Mouse (Mus musculus): ENCODE measurements at regions not wholly inside any gene's neighbourhood (a gene's known extent, or its start where the extent isn't known, plus 50 kb on each side); places are given as distances from the start of the nearest gene placed in this dataset.

DNA sequence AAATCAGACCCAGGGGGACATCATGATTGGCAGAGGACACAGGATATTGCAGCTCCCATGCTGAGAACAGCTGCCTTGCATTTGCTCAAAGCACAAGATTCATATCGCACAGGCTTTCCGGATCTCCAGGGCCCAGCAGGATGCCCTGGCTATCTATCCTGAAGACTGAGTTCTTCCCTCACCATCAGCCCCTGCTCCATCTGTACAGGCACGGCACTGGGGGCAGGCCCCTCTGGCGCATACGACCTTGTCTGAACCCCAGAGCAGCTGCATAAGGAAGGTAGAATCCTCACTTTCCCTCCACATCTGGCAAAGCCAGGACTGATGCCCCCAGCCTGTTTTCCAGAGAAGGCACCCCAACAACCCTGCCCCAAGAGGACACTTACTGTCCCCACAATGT, 266.8 kb downstream of the Tns1 start:
- H3K36me3 ChIP-seq (ENCODE audit: control insufficient read depth, insufficient read depth, low read length) = no peaks in the 10 kb centered on the region
- H3K9ac ChIP-seq (ENCODE audit: low read length) = no peak overlapping the region
- H3K4me3 ChIP-seq (ENCODE audit: low read depth, low read length) = no peak overlapping the region
- ATAC-seq (replicated peaks; ENCODE audit: low FRiP score) = no peak
- no peaks in the 10 kb centered on the region for H3K27me3 ChIP-seq (ENCODE audit: control insufficient read depth, insufficient read depth, low read length)
- H3K9me3 ChIP-seq (ENCODE audit: control insufficient read depth, low read length) = no peaks in the 10 kb centered on the region
- no peak for DNase-seq (ENCODE audit: low spot score)
- no peak overlapping the region for H3K4me2 ChIP-seq (ENCODE audit: low read depth, low read length, severe bottlenecking)
- H3K27ac ChIP-seq (ENCODE audit: low read depth, low read length) = no peak overlapping the region
- 80% methylated on average over 5 of the region's 5 CpGs for WGBS
- peaks cover 1% of the 10 kb centered on the region; the same call in 1 of the 2 replicates for H3K4me1 ChIP-seq (replicated peaks; ENCODE audit: control insufficient read depth, insufficient read depth, low read length)

DNA sequence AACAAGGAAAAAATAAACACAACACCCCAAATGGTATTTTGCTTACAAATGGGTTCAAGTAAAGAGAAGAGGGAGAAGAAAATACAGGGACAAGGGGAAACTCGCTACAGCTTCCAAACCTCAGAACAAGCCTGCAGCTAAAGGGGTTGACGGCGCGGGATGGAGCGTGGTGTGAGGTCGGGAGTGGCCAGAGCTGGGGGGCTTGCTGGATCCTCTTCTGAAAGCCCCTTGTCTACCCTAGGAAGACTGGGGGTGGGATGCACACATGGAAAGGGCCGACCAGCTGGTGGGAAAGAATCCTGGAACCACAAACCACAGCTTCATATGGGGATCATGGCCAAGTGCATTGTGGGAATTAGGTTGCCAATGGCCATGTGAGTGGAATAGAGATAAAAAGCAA, 267.4 kb downstream of the Tns1 start:
- H3K36me3 ChIP-seq (ENCODE audit: control insufficient read depth, insufficient read depth, low read length) = no peaks in the 10 kb centered on the region
- no peaks in the 10 kb centered on the region for H3K27me3 ChIP-seq (ENCODE audit: control insufficient read depth, insufficient read depth, low read length)
- H3K9me3 ChIP-seq (ENCODE audit: control insufficient read depth, low read length) = no peaks in the 10 kb centered on the region
- no peak overlapping the region for H3K27ac ChIP-seq (ENCODE audit: low read depth, low read length)
- DNase-seq (ENCODE audit: low spot score) = no peak
- H3K4me1 ChIP-seq (replicated peaks; ENCODE audit: control insufficient read depth, insufficient read depth, low read length) = no peaks in the 10 kb centered on the region
- H3K4me3 ChIP-seq (ENCODE audit: low read depth, low read length) = no peak overlapping the region
- no peak overlapping the region for H3K9ac ChIP-seq (ENCODE audit: low read length)
- no peak overlapping the region for H3K4me2 ChIP-seq (ENCODE audit: low read depth, low read length, severe bottlenecking)
- no peak for ATAC-seq (replicated peaks; ENCODE audit: low FRiP score)
- 92% methylated on average over 7 of the region's 7 CpGs for WGBS

DNA sequence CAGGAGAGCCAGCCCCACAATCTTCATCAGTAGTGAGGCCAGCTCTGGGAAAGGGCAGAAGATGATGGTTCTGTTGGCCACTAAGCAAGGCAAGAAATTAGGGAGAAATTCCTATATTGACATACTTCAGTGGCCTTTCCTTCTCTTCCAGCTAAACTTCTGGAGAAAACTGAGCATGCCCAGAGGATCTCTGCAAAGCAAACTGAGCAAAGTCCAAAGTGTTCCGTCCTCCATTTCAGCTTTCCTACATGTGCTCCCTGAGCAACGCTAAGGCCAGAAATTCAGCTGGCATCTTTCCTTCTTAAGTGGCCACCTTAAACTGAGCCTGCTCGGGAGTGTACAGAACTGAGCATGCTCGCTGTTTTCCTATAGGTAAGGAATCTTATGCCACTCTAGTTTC, 268.9 kb downstream of the Tns1 start:
- 90% methylated on average over 4 of the region's 4 CpGs for WGBS
- DNase-seq (ENCODE audit: low spot score) = no peak
- no peak for ATAC-seq (replicated peaks; ENCODE audit: low FRiP score)
- no peaks in the 10 kb centered on the region for H3K4me1 ChIP-seq (replicated peaks; ENCODE audit: control insufficient read depth, insufficient read depth, low read length)
- H3K27ac ChIP-seq (ENCODE audit: low read depth, low read length) = no peak overlapping the region
- H3K4me2 ChIP-seq (ENCODE audit: low read depth, low read length, severe bottlenecking) = no peak overlapping the region
- no peak overlapping the region for H3K4me3 ChIP-seq (ENCODE audit: low read depth, low read length)
- H3K27me3 ChIP-seq (ENCODE audit: control insufficient read depth, insufficient read depth, low read length) = no peaks in the 10 kb centered on the region
- no peaks in the 10 kb centered on the region for H3K36me3 ChIP-seq (ENCODE audit: control insufficient read depth, insufficient read depth, low read length)
- no peaks in the 10 kb centered on the region for H3K9me3 ChIP-seq (ENCODE audit: control insufficient read depth, low read length)
- no peak overlapping the region for H3K9ac ChIP-seq (ENCODE audit: low read length)

DNA sequence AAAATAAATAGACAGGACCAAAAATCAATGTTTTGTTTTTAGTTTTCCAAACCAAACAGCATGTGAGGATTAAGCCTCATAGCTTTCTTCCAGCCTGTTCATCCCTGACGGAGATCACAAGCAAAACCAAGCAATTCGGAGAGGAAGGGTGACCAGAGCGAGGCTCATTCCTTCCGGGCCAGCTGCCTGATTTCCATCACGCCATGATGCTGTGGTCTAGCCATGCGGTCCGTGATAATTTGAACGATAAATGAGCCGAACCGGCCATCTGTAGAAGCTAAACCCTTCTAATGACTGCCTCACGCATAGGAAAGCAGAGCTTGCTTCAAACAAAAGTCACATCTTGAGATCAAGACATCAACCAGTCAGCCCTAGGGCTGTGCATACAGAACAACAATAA, 270.4 kb downstream of the Tns1 start:
- 81% methylated on average over 11 of the region's 11 CpGs for WGBS
- ATAC-seq (replicated peaks; ENCODE audit: low FRiP score) = no peak
- H3K4me3 ChIP-seq (ENCODE audit: low read depth, low read length) = no peak overlapping the region

DNA sequence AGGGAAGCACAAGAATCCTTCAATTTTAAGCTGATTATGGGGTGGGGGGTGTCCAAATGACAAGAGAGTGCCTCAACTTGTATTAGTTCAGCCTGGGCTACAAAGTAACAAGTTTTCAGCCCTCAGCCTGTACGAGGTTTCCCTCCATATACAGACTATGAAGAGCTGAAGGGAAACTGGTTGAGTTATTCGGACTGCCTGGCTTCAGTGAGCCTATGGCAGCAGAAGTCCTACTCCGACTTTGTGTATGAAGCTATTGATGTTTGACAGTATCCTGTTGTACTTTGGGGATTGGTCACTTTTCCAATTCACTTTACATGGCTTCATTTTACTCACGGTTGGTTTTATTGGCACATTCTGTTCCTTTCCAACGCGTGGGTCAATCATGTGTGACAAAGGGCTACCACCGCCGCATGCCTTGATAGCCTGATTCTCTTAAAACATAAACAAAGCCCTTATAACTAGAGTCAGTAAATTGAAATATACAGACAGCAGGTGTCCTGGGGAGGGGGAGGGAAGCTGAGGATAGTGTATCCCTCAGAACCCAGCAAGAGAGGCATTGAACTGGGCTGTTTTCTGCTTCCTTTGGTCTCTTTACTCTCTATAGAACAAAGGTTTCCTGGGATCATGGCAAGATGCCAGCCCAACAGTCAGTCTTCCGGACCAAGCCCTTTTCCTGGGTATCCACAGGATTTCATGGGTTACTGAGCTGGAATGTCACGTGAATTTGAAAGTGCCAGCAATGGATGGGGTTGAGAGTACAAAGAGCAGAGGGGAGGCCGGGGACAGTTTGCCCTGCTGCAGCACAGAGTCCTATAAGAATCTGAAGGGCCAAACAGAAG, 273.9 kb downstream of the Tns1 start:
- peak; percentile 72 for DNase-seq (ENCODE audit: low spot score)
- Histone ChIP-seq H3K36me3 (ENCODE audit: control insufficient read depth, insufficient read depth, low read length) (no peaks in the 10 kb centered on the region), H3K4me1 (replicated peaks; ENCODE audit: control insufficient read depth, insufficient read depth, low read length) (no peaks in the 10 kb centered on the region), H3K4me2 (ENCODE audit: low read depth, low read length, severe bottlenecking) (no peak overlapping the region), H3K9me3 (ENCODE audit: control insufficient read depth, low read length) (no peaks in the 10 kb centered on the region), H3K9ac (ENCODE audit: low read length) (no peak overlapping the region; the same call in 1 of the 2 replicates), H3K4me3 (ENCODE audit: low read depth, low read length) (no peak overlapping the region), H3K27me3 (ENCODE audit: control insufficient read depth, insufficient read depth, low read length) (no peaks in the 10 kb centered on the region), H3K27ac (ENCODE audit: low read depth, low read length) (peak overlapping the region; percentile 31; the same call in 1 of the 2 replicates)
- ATAC-seq (replicated peaks; ENCODE audit: low FRiP score) = peak; percentile 84
- 48% methylated on average over 11 of the region's 11 CpGs for WGBS

More for the DNA sequence above, 270.4 kb downstream of the Tns1 start:
- Histone ChIP-seq H3K9ac (ENCODE audit: low read length) (no peak overlapping the region), H3K27ac (ENCODE audit: low read depth, low read length) (no peak overlapping the region), H3K4me1 (replicated peaks; ENCODE audit: control insufficient read depth, insufficient read depth, low read length) (no peaks in the 10 kb centered on the region), H3K4me2 (ENCODE audit: low read depth, low read length, severe bottlenecking) (no peak overlapping the region), H3K9me3 (ENCODE audit: control insufficient read depth, low read length) (no peaks in the 10 kb centered on the region), H3K36me3 (ENCODE audit: control insufficient read depth, insufficient read depth, low read length) (no peaks in the 10 kb centered on the region), H3K27me3 (ENCODE audit: control insufficient read depth, insufficient read depth, low read length) (no peaks in the 10 kb centered on the region)
- DNase-seq (ENCODE audit: low spot score) = no peak

DNA sequence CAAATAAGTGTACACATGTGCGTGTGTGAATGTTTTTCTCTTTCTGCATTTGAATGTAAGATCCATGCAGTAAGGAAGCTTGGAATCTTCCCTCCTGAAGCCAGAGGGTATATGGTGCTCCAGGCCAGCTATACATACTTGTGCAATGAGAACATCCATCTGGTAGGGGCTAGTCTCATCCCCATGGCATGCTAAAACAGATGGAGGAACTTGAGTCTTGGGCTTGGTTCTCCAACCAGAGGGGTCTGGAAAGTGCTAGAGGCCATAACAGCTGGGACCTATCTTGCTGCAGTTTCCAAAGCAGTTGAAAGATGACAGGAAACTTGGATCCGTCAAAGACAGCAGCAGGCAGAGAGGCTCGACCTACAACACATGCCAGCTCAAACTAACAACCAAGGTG, 275.9 kb downstream of the Tns1 start:
- H3K9ac ChIP-seq (ENCODE audit: low read length) = no peak overlapping the region
- ATAC-seq (replicated peaks; ENCODE audit: low FRiP score) (no peak), DNase-seq (ENCODE audit: low spot score) (no peak)
- H3K4me1 ChIP-seq (replicated peaks; ENCODE audit: control insufficient read depth, insufficient read depth, low read length) = no peaks in the 10 kb centered on the region
- H3K27me3 ChIP-seq (ENCODE audit: control insufficient read depth, insufficient read depth, low read length) = no peaks in the 10 kb centered on the region
- no peak overlapping the region for H3K4me3 ChIP-seq (ENCODE audit: low read depth, low read length)
- H3K4me2 ChIP-seq (ENCODE audit: low read depth, low read length, severe bottlenecking) = no peak overlapping the region
- H3K36me3 ChIP-seq (ENCODE audit: control insufficient read depth, insufficient read depth, low read length) = no peaks in the 10 kb centered on the region
- H3K27ac ChIP-seq (ENCODE audit: low read depth, low read length) = no peak overlapping the region
- WGBS = 80% methylated on average over 3 of the region's 3 CpGs
- H3K9me3 ChIP-seq (ENCODE audit: control insufficient read depth, low read length) = no peaks in the 10 kb centered on the region

DNA sequence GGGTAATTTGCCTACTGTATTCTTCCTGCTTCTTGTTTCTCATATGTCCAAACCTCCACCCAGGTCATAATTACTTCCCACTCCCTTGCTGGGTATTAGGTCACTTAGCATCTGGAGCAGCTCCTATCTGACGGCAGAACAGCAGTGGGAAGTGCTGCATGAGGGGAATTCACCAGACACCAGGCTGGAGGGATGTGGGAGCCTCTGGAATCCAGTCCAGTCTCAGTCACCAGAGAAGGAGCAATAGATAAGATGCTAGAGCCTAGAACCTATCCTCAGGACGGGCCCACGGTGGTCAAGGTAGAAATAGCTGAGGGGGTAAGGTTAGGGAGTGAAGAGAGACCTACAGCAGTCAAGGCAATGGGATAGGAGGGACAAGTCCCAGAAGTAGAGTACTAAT, 277.1 kb downstream of the Tns1 start:
- Histone ChIP-seq H3K9ac (ENCODE audit: low read length) (no peak overlapping the region), H3K4me1 (replicated peaks; ENCODE audit: control insufficient read depth, insufficient read depth, low read length) (no peaks in the 10 kb centered on the region), H3K4me3 (ENCODE audit: low read depth, low read length) (no peak overlapping the region), H3K27me3 (ENCODE audit: control insufficient read depth, insufficient read depth, low read length) (no peaks in the 10 kb centered on the region), H3K36me3 (ENCODE audit: control insufficient read depth, insufficient read depth, low read length) (no peaks in the 10 kb centered on the region), H3K27ac (ENCODE audit: low read depth, low read length) (no peak overlapping the region), H3K4me2 (ENCODE audit: low read depth, low read length, severe bottlenecking) (no peak overlapping the region), H3K9me3 (ENCODE audit: control insufficient read depth, low read length) (no peaks in the 10 kb centered on the region)
- DNase-seq (ENCODE audit: low spot score) (no peak), ATAC-seq (replicated peaks; ENCODE audit: low FRiP score) (no peak)
- 92% methylated on average over 3 of the region's 3 CpGs for WGBS

DNA sequence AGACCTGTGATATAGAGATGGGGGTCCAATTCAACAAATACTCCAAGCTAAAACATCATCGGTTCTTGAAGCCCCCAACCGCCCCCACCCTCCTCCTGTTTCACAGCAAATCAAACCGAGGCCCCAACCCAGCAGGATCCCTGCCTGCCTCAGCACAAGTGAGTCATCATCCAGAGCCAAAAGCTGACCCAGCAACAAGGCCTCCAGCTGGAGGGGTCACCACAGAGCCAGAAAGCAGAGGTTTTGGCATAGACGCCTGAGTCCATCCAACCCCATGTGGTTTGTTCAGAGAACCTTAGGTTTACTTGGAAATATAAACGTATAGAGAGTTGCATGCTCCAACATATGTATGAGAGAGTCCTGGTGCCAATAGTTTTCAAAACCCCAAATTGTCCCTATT, 279.1 kb downstream of the Tns1 start:
- H3K9me3 ChIP-seq (ENCODE audit: control insufficient read depth, low read length) = no peaks in the 10 kb centered on the region
- ATAC-seq (replicated peaks; ENCODE audit: low FRiP score) (no peak), DNase-seq (ENCODE audit: low spot score) (no peak)
- no peak overlapping the region for H3K27ac ChIP-seq (ENCODE audit: low read depth, low read length)
- 86% methylated on average over 5 of the region's 5 CpGs for WGBS
- no peak overlapping the region for H3K4me3 ChIP-seq (ENCODE audit: low read depth, low read length)
- H3K36me3 ChIP-seq (ENCODE audit: control insufficient read depth, insufficient read depth, low read length) = no peaks in the 10 kb centered on the region
- H3K4me2 ChIP-seq (ENCODE audit: low read depth, low read length, severe bottlenecking) = no peak overlapping the region
- no peak overlapping the region for H3K9ac ChIP-seq (ENCODE audit: low read length)
- H3K27me3 ChIP-seq (ENCODE audit: control insufficient read depth, insufficient read depth, low read length) = no peaks in the 10 kb centered on the region
- H3K4me1 ChIP-seq (replicated peaks; ENCODE audit: control insufficient read depth, insufficient read depth, low read length) = no peaks in the 10 kb centered on the region

DNA sequence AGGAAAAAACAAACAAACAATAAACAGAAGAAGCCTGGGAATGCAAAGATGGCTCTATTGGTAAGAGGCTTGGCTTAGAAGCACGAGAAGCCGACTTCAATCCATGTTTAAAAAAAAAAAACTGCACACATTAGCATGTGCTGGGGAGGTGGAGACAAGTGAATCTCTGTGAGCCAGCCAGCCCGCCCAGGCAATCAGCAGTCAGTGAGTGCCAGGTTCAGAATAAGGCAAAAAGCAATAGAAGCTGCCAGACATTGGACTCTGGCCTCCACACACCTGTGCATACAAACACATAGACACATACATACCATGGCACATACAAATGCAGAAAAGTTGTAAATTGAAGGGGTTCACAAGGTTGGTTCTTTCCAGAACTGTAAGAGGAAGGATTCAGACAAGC, 279.7 kb downstream of the Tns1 start:
- no peak overlapping the region for H3K4me3 ChIP-seq (ENCODE audit: low read depth, low read length)
- no peak overlapping the region for H3K27ac ChIP-seq (ENCODE audit: low read depth, low read length)
- ATAC-seq (replicated peaks; ENCODE audit: low FRiP score) = no peak
- H3K9me3 ChIP-seq (ENCODE audit: control insufficient read depth, low read length) = no peaks in the 10 kb centered on the region
- 86% methylated on average over 3 of the region's 3 CpGs for WGBS
- no peaks in the 10 kb centered on the region for H3K36me3 ChIP-seq (ENCODE audit: control insufficient read depth, insufficient read depth, low read length)
- H3K4me2 ChIP-seq (ENCODE audit: low read depth, low read length, severe bottlenecking) = no peak overlapping the region
- no peaks in the 10 kb centered on the region for H3K27me3 ChIP-seq (ENCODE audit: control insufficient read depth, insufficient read depth, low read length)
- no peaks in the 10 kb centered on the region for H3K4me1 ChIP-seq (replicated peaks; ENCODE audit: control insufficient read depth, insufficient read depth, low read length)
- no peak for DNase-seq (ENCODE audit: low spot score)
- H3K9ac ChIP-seq (ENCODE audit: low read length) = no peak overlapping the region

All from forebrain, embryonic 11.5 days (tissue).